Mouse (Mus musculus) heart, adult 11 months (tissue): ENCODE results near the gene Fmnl3.
A peak's percentile ranks its signal among the peaks of the same experiment; 100 is the strongest.

Experiments
- DNase-seq: peaks from one replicate; pipeline ENCODE4 v3.0.0; 2022

The Fmnl3 gene

DNA sequence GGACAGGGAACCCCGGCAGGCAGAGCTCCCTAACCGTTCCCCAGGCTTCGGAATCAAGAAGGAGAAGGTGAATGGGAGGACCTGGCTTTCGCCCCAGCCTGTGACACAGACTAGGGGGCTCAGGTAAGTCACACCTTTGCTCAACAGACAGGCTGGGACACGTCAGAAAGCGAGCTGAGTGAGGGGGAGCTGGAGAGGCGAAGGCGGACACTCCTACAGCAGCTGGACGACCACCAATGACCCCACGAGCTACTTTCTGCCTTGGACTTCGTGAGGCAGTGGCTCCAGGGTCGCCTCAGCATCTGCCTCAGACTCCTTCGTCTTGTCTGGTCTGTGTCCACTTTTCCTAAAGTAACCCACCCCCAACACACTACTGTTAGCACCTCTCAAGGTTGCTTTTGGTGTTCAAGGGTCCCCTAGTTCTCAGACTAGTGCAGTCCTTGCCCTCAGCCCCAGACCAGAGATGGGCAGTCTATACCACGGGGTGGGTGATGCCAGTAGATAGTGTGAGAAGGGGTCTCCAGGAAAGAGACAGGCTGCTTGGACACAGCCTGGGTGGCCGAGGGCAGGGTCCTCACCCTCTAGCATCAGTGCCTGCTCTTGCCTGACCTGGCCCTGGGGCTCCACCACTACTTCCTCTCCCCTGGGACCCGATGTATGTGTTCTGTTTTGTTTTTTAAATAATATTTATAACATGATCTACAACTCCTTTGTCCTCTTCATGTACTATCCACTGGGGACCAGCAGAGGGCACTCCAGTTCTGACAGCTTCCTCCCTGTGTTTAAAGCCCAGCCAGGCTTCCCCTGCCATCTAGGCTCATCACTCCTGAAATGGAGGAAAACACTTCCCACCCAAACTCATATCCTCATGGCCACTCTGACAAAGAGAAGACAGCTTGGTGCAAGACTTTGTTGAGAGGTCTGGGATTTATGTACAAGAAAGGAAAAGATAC is 53.7 kb downstream of the Fmnl3 start:
- peak; percentile 97 for DNase-seq

DNA sequence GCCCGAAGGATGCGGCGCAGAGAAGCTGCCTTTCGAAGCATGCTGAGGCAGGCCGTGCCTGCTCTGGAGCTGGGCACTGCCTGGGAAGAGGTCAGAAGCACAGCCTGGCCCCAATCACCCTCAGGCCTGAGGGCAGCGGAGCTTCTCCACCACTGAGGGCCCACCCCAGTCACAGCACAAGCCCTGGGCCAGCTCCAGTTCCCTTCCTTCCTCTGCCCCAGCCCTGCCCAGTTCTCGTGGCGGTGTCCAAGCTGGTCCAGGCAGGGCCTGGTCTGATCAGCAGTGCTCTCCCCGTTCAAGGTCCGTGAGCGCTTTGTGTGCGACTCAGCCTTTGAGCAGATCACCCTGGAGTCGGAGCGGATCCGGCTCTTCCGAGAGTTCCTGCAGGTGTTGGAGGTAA is 55.4 kb downstream of the Fmnl3 start:
- DNase-seq, result peak; percentile 93

DNA sequence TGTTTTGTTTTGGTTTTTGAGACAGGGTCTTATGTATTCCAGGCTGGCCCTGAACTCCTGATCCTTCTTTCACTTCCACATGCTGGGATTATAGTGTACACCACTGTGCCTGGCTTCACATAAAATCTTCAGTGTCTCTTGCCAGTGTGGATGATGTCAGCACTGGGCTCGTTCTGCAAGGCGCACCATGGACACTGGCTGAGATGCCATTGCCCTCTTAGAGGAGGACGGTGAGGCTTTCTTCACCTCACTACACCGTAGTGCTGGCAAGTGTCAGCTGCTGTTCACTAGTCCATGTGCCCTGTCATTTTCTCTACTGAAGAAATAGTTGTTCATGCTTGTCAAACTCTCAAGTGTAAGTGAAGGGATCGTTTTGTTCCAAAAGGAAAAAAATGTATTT is 59.7 kb downstream of the Fmnl3 start:
- no peak for DNase-seq

DNA sequence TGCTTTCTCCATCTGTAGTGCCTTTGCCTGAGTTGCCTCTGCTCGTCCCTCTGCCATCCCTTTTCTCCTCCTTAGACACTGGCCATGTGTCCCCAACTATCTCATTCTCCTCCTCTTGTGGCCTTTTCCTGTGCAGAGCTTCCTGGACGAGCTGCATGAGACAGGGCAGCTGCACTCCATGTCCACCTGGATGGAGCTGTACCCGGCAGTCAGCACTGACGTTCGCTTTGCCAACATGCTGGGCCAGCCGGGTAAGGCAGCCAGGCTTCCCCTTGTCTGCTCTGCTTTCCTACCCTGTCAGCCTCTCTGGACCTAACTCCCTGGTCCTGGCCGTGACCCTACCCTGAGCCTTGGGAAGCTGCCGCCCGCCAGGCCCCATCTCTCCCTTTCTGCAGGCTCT is 60.7 kb downstream of the Fmnl3 start:
- no peak for DNase-seq

DNA sequence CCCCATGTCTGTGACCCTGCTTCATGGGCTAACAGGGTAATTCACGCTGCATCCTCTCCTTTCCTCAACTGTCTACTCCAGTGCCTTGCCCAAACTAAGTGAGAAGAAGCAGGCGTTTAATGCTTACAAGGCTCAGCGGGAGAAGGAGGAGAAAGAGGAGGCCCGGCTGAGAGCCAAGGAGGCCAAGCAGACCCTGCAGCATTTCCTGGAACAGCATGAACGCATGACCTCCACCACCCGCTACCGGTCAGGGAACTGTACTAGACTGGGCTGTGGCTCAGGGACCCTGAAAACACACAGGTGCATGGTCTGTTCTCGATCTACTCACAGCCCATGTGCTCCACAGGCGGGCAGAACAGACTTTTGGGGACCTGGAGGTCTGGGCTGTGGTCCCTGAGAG is 62.8 kb downstream of the Fmnl3 start:
- no peak for DNase-seq

DNA sequence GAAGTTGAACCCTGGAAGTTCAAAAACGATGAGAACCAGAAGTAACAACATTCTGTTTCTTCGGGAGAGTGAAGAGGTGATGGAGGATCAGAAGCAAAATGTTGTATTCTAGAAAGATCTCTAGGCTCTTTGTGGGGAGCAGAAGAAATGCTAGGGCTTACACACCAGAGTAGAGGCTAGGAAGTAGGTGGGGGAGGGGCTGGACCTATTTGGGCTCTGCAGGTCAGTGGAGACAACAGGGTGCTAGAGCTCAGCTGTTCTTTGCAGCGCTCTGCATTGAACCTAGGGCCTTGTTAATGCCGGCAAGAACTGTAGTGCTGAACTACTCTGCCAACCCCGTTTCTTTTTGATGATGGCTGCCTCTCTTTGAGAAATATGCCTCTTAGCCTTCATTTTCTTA is 74.1 kb downstream of the Fmnl3 start:
- DNase-seq, result no peak

DNA sequence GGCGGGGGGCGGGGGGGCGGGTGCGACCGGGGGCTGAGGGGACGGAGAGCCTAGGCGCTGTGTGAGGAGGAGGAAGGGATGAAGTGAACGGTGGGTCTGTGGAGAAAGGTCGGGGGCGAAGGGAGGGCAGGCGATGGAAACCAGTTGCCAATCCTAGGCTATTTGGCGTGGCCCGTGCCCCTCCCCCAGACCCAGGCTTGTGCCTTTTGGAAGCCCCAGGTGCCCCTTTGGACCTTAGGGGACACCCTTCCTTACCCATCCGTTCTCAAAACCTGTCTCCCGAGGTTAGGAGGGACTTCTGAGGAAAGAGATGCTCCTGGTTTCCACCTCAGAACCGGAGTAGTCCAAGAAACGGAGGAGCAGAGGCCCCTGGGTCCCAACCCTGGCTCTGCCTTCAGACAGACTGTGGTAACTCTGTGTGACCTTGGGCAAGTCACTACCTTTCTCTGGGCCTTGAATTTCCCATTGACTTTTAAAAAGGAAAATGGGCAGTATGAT is 74.7 kb downstream of the Fmnl3 start, which contains the start of gene Fam186b:
Fam186b (minus strand) TSS at position 405 of the 498 bp plus-strand sequence.
- no peak for DNase-seq

DNA sequence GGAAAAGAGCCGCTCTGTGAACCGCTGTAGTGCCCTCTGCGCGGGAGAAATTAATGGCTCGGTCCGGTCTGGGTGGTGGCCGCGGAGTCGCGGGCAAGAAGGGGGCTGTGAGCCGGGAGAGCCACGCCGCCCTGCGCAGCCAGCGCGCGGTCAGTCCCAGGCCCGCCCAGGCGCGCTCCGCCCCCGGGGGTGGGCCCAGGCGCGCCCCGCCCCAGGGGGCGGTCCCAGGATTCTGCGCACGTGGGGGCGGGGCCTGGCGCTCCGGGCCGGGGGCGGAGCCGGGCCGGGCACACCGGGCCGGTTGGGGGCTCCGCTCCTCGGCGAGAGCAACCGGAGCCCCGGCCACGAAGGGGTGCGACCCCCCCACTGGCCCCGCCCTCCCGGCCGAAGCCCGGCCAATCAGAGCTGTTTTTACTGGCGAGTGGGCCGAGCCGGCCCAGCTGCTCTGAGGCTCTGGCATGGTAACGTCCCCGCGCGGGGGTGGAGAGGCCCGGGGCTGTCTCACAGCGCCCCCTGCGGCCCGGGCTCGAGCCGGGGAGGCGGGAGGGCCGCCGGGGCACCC is 75.4 kb downstream of the Fmnl3 start, which contains the start of gene Prpf40b:
Prpf40b (plus strand) TSS at position 275 of the 562 bp plus-strand sequence.
- DNase-seq, result peak; percentile 100

DNA sequence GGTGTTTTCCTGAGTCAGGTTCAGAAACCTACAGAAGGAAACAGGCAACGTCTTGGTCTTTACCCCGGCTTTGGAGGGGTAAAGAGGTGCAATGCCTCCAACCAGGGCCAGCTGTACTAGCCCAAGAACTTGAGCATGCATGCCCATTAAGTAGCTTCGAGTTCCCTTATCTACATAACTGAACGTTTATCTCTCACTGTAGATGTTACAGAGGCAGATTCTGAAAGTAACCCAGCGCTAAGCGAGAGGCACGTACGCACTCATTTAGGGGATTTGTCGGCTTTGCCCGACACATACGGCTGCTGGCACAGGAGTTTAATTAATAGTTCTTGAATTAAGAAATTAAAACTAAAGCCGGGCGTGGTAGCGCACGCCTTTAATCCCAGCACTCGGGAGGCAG is 76.0 kb downstream of the Fmnl3 start:
- DNase-seq, result no peak

DNA sequence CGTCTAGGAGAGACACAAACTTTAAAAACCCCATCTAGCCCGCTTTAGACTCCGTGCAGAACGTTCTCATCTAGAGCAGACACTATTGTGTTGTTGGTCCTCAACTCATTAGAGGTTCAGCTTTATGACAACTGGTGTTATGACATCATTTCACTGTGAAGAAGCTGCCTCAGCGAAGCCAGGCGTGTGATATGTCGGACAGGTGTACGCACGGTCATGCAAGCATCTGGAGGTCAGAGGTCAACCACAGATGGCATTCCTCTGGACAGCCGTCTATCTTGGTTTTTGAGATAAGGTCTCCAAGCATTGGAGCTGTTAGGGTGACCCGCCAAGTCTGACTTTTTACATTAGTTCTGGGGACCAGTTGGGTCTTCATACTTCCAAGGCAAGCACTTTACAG is 79.7 kb downstream of the Fmnl3 start:
- DNase-seq, result no peak

DNA sequence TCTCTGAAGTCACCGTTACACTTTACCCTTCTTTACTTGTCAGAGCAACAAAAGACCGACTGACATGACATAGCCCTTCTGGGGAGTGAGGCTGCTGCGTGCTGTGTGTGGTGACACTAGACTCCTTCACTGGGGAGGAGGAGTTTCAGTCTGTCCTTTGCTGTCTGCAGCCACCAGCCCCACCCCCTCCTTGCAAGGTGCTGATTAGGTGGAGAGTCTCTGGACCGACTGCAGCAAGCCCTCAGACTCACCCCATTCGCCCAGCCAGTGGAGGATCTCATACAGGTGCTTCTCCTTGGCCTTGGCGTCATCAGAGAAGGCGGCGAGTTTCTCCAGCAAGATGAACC is 85.1 kb downstream of the Fmnl3 start:
- DNase-seq, result no peak

DNA sequence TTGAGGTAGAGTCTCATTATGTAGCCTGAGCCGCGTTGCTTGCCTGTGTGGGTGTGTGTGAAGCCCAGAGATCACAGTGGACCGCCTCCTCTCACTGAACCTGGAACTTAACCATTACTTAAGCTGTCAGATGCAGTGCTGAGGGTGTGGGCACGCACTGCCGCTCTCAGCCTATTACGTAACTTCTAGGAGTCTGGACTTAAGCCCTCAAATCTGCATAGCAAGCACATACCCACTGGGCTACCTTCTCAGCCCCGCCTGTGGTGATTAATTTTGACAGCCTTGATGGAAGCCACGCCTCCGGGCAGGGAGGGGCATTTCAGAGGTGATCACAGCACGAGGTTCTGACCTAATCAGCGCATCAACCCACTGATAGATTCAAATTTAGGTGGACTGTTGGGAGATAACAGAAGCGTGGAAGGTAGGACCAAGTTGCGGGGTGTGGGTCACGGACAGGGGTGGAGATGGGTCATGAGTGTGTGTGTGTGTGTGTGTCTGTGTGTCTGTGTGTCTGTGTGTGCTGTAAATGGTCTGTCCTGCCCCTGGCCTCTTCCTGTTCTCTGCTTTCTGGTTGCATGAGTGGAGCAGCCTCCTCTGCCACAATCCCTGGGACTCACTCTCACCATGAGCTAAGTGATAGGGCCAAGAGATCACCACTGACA is 85.6 kb downstream of the Fmnl3 start:
- DNase-seq, result peak; percentile 92

DNA sequence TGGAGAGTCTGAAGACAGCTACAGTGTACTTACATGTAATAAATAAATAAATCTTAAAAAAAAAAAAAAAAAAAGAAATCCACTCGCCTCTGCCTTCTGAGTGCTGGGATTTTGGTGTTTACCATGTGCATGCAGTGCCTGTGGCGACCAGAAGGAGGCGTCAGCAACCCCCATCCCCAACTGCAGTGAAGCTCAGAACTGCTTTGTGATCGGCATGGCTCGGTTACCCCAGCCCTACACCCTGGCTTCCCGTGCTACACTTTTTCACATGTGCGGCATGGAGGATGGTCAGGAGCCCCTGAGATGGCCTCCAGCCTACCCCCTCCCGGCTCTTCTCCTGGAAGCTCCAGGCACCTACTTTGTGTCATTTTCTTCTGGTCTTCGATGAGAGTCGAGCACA is 86.8 kb downstream of the Fmnl3 start:
- no peak for DNase-seq

DNA sequence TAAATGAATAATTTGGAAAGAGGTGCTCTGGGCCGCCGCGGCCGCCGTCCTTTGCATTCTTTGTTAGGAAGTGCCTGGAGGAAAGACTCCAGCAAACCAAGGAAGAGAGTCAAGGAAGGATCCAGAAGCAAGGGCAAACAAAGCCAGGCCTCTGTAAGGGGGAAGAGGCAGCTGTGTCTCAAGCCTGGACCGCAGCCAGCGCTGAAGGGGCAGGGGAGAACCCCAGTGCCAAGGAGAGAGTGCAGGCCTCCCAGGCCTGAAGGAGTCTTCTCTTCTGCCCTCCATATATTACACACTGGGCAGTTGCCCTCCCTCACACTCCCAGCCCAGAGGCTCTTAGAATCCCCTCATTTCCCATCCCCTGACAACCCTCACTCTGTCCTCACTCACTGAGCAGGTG is 92.0 kb downstream of the Fmnl3 start:
- DNase-seq, result no peak

DNA sequence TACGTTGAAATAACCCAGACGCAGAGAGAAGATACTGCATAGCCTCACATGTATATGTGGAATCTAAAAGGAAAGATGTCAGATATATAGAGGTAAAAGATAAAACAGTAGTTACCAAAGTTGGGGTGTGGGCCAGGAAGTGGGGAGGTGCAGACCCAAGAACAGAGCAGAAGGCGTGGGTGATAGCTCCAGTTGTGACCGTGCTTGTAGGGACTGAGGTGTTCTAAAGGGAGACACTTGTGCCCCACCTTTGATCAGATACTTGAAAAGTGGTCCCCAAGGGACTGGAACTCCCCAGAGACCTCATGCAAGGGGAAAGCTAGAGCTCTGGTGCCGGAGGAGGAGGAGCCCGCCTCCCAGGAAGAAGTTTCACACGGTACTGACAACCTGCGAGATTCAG is 94.2 kb downstream of the Fmnl3 start:
- DNase-seq, result no peak
